Mouse (Mus musculus) limb, embryonic 13.5 days (tissue): Measurements from ENCODE around the gene Clec11a. TPM values are rescaled to one million over a fixed set of nuclear protein-coding genes. Genes with fewer than 3 reads are reported as not detected.
"Not testable (repeated sequence)": the region's sequence is repeated elsewhere in the genome, so short reads cannot be mapped to it uniquely, and the experiment has no call there.

ENCODE experiments used
- ATAC-seq: fragments of 200-750 bp; cut with Nextera tagmentation; 2 replicates; pipeline ENCODE4 v1.8.0; 2017; ENCODE audit warnings: low read depth, moderate number of reproducible peaks, moderate TSS enrichment; ENCODE audit not compliant: low FRiP score
- H3K27ac ChIP-seq: fragments of 300-500 bp; sonication (generic); 2 replicates; pipeline ENCODE4 v1.5.1; 2015; ENCODE audit warnings: inconsistent platforms, mild to moderate bottlenecking, moderate library complexity
- H3K27me3 ChIP-seq: fragments of 300-500 bp; sonication (generic); 2 replicates; pipeline ENCODE4 v1.6.1; 2015; ENCODE audit warnings: mild to moderate bottlenecking, inconsistent platforms
- H3K36me3 ChIP-seq: fragments of 300-500 bp; sonication (generic); 2 replicates; pipeline ENCODE4 v1.6.1; 2015; ENCODE audit warnings: inconsistent platforms, mild to moderate bottlenecking, moderate library complexity
- H3K4me1 ChIP-seq: fragments of 300-500 bp; sonication (generic); 2 replicates; pipeline ENCODE4 v1.6.1; 2015; ENCODE audit warnings: inconsistent platforms
- H3K4me2 ChIP-seq: fragments of 300-500 bp; sonication (generic); replicated peaks from 2 replicates; pipeline ENCODE4 v1.6.1; 2015; ENCODE audit warnings: inconsistent platforms, mild to moderate bottlenecking, moderate library complexity
- H3K4me3 ChIP-seq: fragments of 300-500 bp; sonication (generic); 2 replicates; pipeline ENCODE4 v1.5.1; 2015; ENCODE audit warnings: moderate library complexity, mild to moderate bottlenecking, inconsistent platforms
- H3K9ac ChIP-seq: fragments of 300-500 bp; sonication (generic); 2 replicates; pipeline ENCODE4 v1.6.1; 2015; ENCODE audit warnings: mild to moderate bottlenecking, inconsistent platforms
- H3K9me3 ChIP-seq: fragments of 300-500 bp; sonication (generic); 2 replicates; pipeline ENCODE4 v1.6.1; 2016; ENCODE audit warnings: inconsistent platforms
- WGBS: fragments of 180-500 bp; shearing (Covaris S2); methylation state at CpG from one replicate; pipeline ENCODE4 v1.1.7; 2015; 5-methylcytosine and 5-hydroxymethylcytosine counted together
- polyA plus RNA-seq: library from polyadenylated mRNA; unstranded; fragments of >200 nt; fragmentation: Nextera tagmentation; extraction: Ambion mirVana; gene quantifications from 2 replicates; pipeline ENCODE4 v1.2.1, GENCODE M21; 2015

The Clec11a gene
- polyA plus RNA-seq, 1 experiment from 2014 or later: 6.3 TPM

DNA sequence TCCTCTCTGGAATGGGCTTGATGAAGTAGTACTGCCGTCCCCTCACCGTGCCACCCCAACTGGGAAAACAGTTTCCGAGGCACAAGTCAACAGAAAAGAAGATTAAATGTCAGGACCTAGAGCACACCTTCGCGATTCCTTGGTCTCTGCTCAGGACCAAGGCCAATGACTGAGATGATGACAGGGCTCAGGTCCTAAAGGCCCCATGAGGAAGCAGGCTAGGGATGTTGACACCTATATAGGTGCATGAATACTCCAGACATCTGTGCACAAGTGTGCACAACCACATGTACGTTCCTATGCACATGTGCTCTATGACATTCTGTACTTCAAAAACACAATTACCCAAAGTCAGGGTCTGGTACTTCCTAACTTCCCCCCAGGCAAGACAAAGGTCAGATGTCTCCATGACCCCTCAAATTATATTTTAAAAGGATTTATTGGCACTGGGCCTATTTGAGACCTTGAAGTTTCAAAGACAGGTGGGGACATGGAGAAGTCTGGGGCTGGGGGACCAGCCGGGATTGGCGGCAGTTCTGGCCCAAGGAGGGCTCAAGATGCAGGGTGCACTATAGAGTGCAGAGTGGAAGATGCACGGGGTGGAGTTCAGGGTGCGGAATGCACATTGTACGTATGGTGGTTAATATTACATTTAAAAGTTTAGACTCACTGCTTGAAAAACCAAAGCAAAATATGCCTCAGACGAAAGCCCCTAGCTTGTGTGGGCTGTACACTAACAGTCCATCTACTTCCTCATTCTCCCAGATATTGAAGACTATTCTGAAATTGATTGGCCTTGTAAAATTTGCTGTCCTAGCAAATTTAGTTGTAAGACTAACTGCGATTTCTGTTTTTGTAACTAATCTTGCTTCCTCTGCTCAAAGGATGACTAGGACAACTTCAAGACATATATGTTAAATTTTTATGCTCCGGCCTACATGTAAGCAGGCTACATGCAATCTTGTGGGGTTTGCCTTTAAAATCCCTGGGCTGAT is 3.1 kb downstream of the Clec11a start:
- no peak for ATAC-seq
- H3K4me2 ChIP-seq: peak overlapping the region; percentile 79
- H3K4me1 ChIP-seq: peaks cover 41% of the 10 kb centered on the region
- 86% methylated on average over 14 of the region's 14 CpGs for WGBS
- H3K4me3 ChIP-seq: peak overlapping the region; percentile 73
- peak overlapping the region; percentile 95 for H3K9ac ChIP-seq
- no peaks in the 10 kb centered on the region for H3K9me3 ChIP-seq
- H3K27ac ChIP-seq: peak overlapping the region; percentile 94
- peaks cover 5% of the 10 kb centered on the region; the same call in 1 of the 2 replicates for H3K27me3 ChIP-seq
- no peaks in the 10 kb centered on the region for H3K36me3 ChIP-seq

DNA sequence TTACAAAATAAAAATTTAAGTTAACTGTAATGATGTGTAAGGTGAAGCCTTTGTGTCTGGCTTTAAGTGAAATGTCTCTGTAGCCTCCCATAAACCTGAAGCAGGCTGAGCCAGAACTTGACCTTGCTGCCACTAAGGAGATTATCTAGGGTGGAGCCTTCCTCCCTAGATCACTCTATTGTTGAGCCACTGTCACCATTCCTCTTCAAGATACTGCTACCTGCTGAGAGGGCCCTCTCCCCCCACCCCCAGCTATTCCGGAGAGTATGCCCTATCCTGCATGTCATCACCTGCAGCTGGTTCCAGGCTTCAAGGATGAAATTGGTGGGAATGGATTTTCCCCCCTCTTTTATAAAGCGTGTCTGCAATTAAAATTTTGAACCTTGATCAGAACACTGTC is 9.2 kb downstream of the Clec11a start:
- not testable (repeated sequence) for ATAC-seq, H3K4me3 ChIP-seq, H3K36me3 ChIP-seq, H3K27me3 ChIP-seq, H3K4me1 ChIP-seq, H3K27ac ChIP-seq, H3K9ac ChIP-seq, H3K4me2 ChIP-seq, H3K9me3 ChIP-seq
- WGBS: 83% methylated on average over 2 of the region's 2 CpGs

DNA sequence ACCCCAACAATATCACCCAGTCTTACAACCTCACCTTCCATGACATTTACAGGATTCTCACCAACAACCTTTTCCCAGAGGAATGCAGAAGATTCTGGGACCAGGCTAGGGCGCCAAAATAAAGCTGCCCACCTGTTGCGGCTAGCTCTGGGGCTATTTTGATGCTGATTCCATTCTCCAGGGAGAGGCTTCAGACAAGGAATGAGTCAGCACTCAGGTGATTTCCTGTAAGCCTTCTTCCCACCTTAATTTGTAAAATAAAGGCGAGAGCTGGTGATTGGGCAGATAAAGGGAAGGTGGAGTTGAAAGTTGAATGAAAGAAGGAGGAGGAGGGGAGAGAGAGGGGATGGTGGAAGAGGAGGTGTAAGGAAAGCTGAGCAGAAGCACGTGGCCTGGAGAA is 15.3 kb downstream of the Clec11a start:
- H3K4me3 ChIP-seq: no peak overlapping the region
- H3K4me1 ChIP-seq: no peaks in the 10 kb centered on the region
- no peaks in the 10 kb centered on the region for H3K36me3 ChIP-seq
- H3K27me3 ChIP-seq: 0 out of 2 replicates have a peak, but pooled peaks cover 2% of the 10 kb centered on the region
- WGBS: 58% methylated on average over 4 of the region's 4 CpGs
- H3K9ac ChIP-seq: no peak overlapping the region
- no peaks in the 10 kb centered on the region for H3K9me3 ChIP-seq
- ATAC-seq: no peak
- H3K4me2 ChIP-seq: no peak overlapping the region
- no peak overlapping the region for H3K27ac ChIP-seq

DNA sequence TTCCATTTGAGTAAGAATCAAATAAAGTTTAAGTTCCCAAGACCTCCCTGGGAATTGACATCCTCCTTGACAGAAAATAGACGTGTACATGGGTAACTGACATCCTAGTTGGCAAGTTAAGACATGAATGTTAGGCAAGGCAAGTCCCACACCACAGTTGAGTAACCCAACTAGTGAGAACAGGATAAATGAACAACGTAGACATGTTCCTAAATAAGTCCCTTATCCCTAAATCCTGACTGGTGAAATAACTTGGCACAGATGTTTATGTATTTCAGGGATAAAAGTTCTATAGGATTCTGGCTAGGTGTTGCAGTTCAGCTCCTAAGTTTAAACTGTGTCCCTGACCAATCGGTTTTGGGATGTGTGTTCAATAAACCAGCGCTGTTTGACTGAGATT is 15.7 kb downstream of the Clec11a start:
- no peak overlapping the region for H3K27ac ChIP-seq
- H3K4me1 ChIP-seq: no peaks in the 10 kb centered on the region
- H3K9ac ChIP-seq: no peak overlapping the region
- no peak for ATAC-seq
- H3K4me2 ChIP-seq: no peak overlapping the region
- H3K27me3 ChIP-seq: 0 out of 2 replicates have a peak, but pooled peaks cover 2% of the 10 kb centered on the region
- H3K4me3 ChIP-seq: no peak overlapping the region
- no peaks in the 10 kb centered on the region for H3K9me3 ChIP-seq
- H3K36me3 ChIP-seq: no peaks in the 10 kb centered on the region
- WGBS: 77% methylated on average over 4 of the region's 4 CpGs

GRCm38 (mm10) chr7:44287760-44288159 is 18.9 kb downstream of the Clec11a start:
- Histone ChIP-seq H3K27ac (no peak overlapping the region), H3K9me3 (no peaks in the 10 kb centered on the region), H3K27me3 (0 out of 2 replicates have a peak, but pooled peaks cover 2% of the 10 kb centered on the region), H3K4me2 (no peak overlapping the region), H3K4me1 (no peaks in the 10 kb centered on the region), H3K36me3 (no peaks in the 10 kb centered on the region), H3K4me3 (no peak overlapping the region), H3K9ac (no peak overlapping the region)
- no peak for ATAC-seq
- WGBS: 75% methylated on average over 7 of the region's 7 CpGs

GRCm38 (mm10) chr7:44281586-44281985 is 25.1 kb downstream of the Clec11a start:
- no peak for ATAC-seq
- Histone ChIP-seq H3K9ac (no peak overlapping the region), H3K36me3 (no peaks in the 10 kb centered on the region), H3K9me3 (peaks cover 5% of the 10 kb centered on the region; the same call in 1 of the 2 replicates), H3K27me3 (peaks cover 12% of the 10 kb centered on the region; the same call in 1 of the 2 replicates), H3K4me2 (no peak overlapping the region), H3K27ac (no peak overlapping the region), H3K4me1 (no peaks in the 10 kb centered on the region), H3K4me3 (no peak overlapping the region)
- 80% methylated on average over 7 of the region's 7 CpGs for WGBS

DNA sequence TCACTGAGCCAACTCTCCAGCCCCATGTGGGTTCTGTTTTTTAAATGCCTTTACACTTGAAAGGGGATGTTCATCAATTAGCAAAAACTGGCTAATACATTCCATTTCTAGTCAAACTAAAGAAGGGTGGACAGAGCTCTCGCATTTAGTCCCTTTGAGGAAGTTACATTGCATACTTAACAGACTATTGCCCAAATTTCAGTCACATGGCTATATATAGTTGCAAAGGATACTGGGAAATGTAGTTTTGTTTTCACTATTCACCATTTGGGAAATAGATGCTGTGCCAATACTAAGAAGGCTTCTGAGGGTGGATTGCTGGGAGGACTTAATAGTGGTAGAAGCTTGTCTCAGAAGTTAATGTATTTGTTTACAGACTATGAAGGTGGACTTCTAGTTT is 25.7 kb downstream of the Clec11a start:
- Histone ChIP-seq H3K9ac (no peak overlapping the region), H3K27ac (no peak overlapping the region), H3K36me3 (no peaks in the 10 kb centered on the region), H3K9me3 (peaks cover 5% of the 10 kb centered on the region; the same call in 1 of the 2 replicates), H3K27me3 (peaks cover 15% of the 10 kb centered on the region), H3K4me3 (no peak overlapping the region), H3K4me1 (no peaks in the 10 kb centered on the region), H3K4me2 (no peak overlapping the region)
- ATAC-seq: no peak
- WGBS: 63% methylated on average over 1 of the region's 1 CpGs

DNA sequence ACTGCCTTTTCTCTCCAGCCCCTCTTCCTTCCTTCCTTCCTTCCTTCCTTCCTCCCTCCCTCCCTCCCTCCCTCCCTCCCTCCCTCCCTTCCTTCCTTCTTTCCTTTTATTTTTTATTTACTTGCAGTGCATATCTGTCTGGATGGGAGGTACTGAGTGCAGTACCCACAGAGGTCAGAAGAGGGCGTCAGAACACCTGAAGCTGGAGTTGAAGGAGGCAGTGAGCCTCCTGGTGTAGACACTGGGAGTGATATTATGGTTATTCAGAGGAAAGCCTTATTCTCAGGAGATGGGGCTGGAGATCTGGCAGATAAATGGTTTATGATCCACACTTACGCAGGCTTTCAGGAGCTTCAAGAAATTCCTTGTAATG is 29.5 kb downstream of the Clec11a start:
- Histone ChIP-seq H3K27ac (no peak overlapping the region), H3K9me3 (peaks cover 5% of the 10 kb centered on the region; the same call in 1 of the 2 replicates), H3K4me3 (no peak overlapping the region), H3K9ac (no peak overlapping the region), H3K27me3 (peaks cover 50% of the 10 kb centered on the region), H3K36me3 (no peaks in the 10 kb centered on the region), H3K4me1 (no peaks in the 10 kb centered on the region), H3K4me2 (no peak overlapping the region)
- no peak for ATAC-seq
- 48% methylated on average over 2 of the region's 2 CpGs for WGBS

DNA sequence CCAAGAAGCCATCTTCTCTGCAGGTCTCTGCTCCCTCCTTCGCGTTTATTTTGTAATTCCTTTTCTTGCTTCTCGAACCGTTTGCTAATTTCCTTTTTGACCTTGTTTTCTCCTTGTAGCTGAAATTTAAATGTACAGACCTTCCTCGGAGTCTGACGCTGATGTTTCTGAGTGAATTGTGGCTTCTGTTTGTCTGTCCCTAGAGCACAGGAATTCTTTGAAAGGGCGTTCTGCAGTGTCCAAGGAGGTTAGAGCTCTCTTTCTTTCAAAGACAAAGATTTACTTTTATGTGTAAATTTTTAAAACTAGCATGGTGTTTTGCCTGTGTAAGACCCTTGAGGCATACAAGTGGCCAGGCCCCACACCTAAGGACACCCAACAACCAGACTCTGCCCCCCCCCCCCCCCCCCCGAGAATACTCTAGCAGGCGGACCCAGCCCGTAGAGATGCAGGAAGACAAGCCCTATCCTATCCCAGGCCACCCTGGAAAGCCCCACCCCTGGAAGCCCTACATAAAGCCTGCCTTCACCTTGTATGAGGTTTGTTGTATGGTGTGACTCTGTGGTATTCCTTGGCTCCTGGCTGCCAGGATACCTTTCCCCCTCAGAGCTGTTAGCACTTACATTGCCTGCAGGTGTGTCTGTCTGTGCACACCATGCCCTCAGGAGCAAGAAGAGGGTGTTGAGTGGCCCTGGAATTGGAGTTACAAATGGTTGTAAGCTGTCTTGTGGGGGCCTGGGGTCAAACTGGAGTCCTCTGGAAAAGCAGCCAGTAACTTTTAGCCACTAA is 30.0 kb downstream of the Clec11a start:
- H3K4me3 ChIP-seq: no peak overlapping the region
- H3K4me1 ChIP-seq: no peaks in the 10 kb centered on the region
- peaks cover 5% of the 10 kb centered on the region; the same call in 1 of the 2 replicates for H3K9me3 ChIP-seq
- H3K9ac ChIP-seq: no peak overlapping the region
- H3K4me2 ChIP-seq: no peak overlapping the region
- H3K27ac ChIP-seq: no peak overlapping the region
- H3K36me3 ChIP-seq: no peaks in the 10 kb centered on the region
- ATAC-seq: no peak
- peaks cover 50% of the 10 kb centered on the region for H3K27me3 ChIP-seq
- WGBS: 73% methylated on average over 10 of the region's 10 CpGs

DNA sequence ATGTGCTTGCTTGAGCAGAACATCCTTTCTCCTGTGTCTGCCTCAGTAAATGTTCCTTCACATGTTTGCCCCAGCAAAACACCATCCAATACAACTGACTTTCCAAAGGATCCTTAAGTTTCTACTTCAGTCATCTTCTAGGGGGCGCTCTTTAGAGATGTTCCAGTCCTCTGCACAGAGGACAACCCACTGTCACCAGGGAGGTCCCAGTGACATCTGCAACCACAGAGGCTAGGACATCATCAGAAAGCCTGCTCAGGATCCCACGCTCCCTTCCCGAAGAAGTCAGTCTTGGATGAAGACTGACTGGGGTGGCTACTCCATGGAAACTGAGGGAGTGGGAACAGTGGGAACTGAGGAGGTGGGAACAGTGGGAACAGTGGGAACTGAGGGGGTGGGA is 31.2 kb downstream of the Clec11a start:
- Histone ChIP-seq H3K27me3 (peaks cover 45% of the 10 kb centered on the region), H3K27ac (no peak overlapping the region), H3K4me2 (no peak overlapping the region), H3K9me3 (peaks cover 5% of the 10 kb centered on the region; the same call in 1 of the 2 replicates), H3K4me3 (no peak overlapping the region), H3K36me3 (no peaks in the 10 kb centered on the region), H3K4me1 (no peaks in the 10 kb centered on the region), H3K9ac (no peak overlapping the region)
- WGBS: 81% methylated on average over 3 of the region's 3 CpGs
- ATAC-seq: no peak

DNA sequence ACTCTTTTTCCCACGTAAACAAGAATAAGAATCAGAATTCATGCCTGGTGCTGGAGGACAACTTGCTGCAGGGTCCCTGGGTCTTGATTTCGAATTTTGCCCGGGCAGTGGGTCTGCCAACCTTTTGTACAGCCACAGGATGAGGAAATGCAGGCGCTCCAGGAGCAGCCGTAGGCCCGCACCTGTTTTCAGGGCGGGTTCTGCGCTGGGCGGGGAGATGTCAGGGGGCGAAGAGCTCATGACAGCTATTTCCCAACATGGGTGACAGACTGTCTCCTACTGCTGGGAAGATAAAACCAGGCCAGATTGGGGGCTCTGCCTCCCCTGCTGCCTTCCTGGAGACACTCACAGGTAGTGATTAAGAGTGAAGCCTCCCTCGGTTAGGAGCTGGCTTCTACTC is 32.6 kb downstream of the Clec11a start:
- 41% methylated on average over 11 of the region's 11 CpGs for WGBS
- H3K4me3 ChIP-seq: no peak overlapping the region

DNA sequence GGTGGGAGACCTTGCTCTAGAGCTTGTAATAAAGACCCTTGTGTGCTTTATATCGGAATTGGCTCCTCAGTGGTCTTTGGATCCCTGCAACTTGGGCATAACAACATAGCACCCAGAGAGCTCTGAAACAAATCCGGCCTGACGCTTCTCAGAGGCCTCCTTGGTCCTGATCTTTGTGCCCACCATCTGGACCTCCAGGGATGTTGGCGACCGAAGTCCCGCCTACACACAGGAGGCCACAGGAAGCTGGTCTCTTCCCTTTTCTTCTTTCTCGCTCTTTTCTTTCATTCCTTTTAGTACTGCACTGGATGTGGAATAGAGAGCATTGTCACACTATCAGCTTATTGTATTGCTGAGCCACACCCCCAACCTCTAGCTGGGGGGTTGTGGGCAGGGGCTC is 33.3 kb downstream of the Clec11a start:
- peaks cover 48% of the 10 kb centered on the region for H3K27me3 ChIP-seq
- no peak for ATAC-seq
- 73% methylated on average over 7 of the region's 7 CpGs for WGBS
- no peak overlapping the region for H3K4me2 ChIP-seq
- H3K4me3 ChIP-seq: no peak overlapping the region
- H3K27ac ChIP-seq: no peak overlapping the region
- H3K9me3 ChIP-seq: peaks cover 5% of the 10 kb centered on the region; the same call in 1 of the 2 replicates
- no peaks in the 10 kb centered on the region for H3K4me1 ChIP-seq
- no peaks in the 10 kb centered on the region for H3K36me3 ChIP-seq
- no peak overlapping the region for H3K9ac ChIP-seq

More for the DNA sequence above, 32.6 kb downstream of the Clec11a start:
- H3K27ac ChIP-seq: no peak overlapping the region
- ATAC-seq: no peak
- H3K36me3 ChIP-seq: no peaks in the 10 kb centered on the region
- no peak overlapping the region for H3K4me2 ChIP-seq
- peaks cover 5% of the 10 kb centered on the region; the same call in 1 of the 2 replicates for H3K9me3 ChIP-seq
- H3K4me1 ChIP-seq: no peaks in the 10 kb centered on the region
- no peak overlapping the region for H3K9ac ChIP-seq
- peaks cover 44% of the 10 kb centered on the region for H3K27me3 ChIP-seq
